Mouse (Mus musculus): Measurements from ENCODE around the gene Grin1.

The Grin1 gene

GRCm38 (mm10) chr2:25256443-25257109, 62.4 kb downstream of the Grin1 start:
- peak; percentile 63 for DNase-seq (ENCODE audit: low spot score)

GRCm38 (mm10) chr2:25255284-25255779, 63.7 kb downstream of the Grin1 start, which contains the start of gene Tmem203:
Tmem203 (plus strand) TSS chr2:25255439.
- DNase-seq (ENCODE audit: low spot score): peak; percentile 91

- no peak for DNase-seq (ENCODE audit: low spot score)
These were observed 66.7 kb downstream of the Grin1 start for GRCm38 (mm10) chr2:25252331-25252730.

- no peak for DNase-seq (ENCODE audit: low spot score)
These were observed 72.6 kb downstream of the Grin1 start, which contains the start of gene AL732309.1 for GRCm38 (mm10) chr2:25246183-25247072. AL732309.1 (minus strand) TSS chr2:25246863.

GRCm38 (mm10) chr2:25244144-25244543, 74.8 kb downstream of the Grin1 start:
- no peak for DNase-seq (ENCODE audit: low spot score)

- no peak for DNase-seq (ENCODE audit: low spot score)
These were observed 75.6 kb downstream of the Grin1 start for GRCm38 (mm10) chr2:25243342-25243741.

- no peak for DNase-seq (ENCODE audit: low spot score)
These were observed 76.9 kb downstream of the Grin1 start, which contains the start of the genes Rnf208 and Cysrt1 for GRCm38 (mm10) chr2:25242101-25242506. Rnf208 (plus strand) TSS chr2:25242255. Cysrt1 (minus strand) TSS chr2:25242452.

GRCm38 (mm10) chr2:25241438-25241775, 77.6 kb downstream of the Grin1 start:
- no peak for DNase-seq (ENCODE audit: low spot score)
